20 mouse cellular contexts compared by ENCODE assay signal in genomic region chr11:28669359-28669758, GRCm38 (mm10).
"Had no signal": no experiment of that assay in that cellular context is flagged by ENCODE, and none has a peak within 500 bp of the region (broad histone marks: within the 10 kb centered on the region; RNA-seq: fewer than 3 reads in every experiment).

No protein-coding gene starts in this region.

- H3K4me2 ChIP-seq: lung, embryonic 15.5 days; midbrain, embryonic 12.5 days; neural tube, embryonic 13.5 days; neural tube, embryonic 15.5 days had no signal

- H3K27me3 ChIP-seq: lung, embryonic 15.5 days; midbrain, embryonic 12.5 days; neural tube, embryonic 13.5 days; neural tube, embryonic 15.5 days had no signal

- H3K4me1 ChIP-seq: lung, embryonic 15.5 days; midbrain, embryonic 10.5 days; midbrain, embryonic 12.5 days; neural tube, embryonic 13.5 days; neural tube, embryonic 15.5 days had no signal

- DNase-seq: liver, postnatal 0 days; lung, adult 2 months; lung, postnatal 4 days; midbrain, embryonic 14.5 days; retina, postnatal 1 day; right cerebral cortex, adult 18-20 months; right cerebral cortex, postnatal 25 days; right cerebral cortex, postnatal 4 days; spleen, adult 18-20 months; thymus, adult 18-20 months; thymus, postnatal 14 days; thymus, postnatal 36 days had no signal

- ATAC-seq: liver, postnatal 0 days; lung, postnatal 0 days; midbrain, embryonic 16.5 days had no signal

- H3K36me3 ChIP-seq: lung, embryonic 15.5 days; midbrain, embryonic 10.5 days; midbrain, embryonic 12.5 days; neural tube, embryonic 13.5 days; neural tube, embryonic 15.5 days had no signal

- H3K9ac ChIP-seq: liver, postnatal 0 days; lung, embryonic 15.5 days; midbrain, embryonic 12.5 days; neural tube, embryonic 13.5 days; neural tube, embryonic 15.5 days had no signal

- H3K4me3 ChIP-seq: lung, embryonic 15.5 days; midbrain, embryonic 10.5 days; midbrain, embryonic 12.5 days; myocyte; neural tube, embryonic 13.5 days; neural tube, embryonic 15.5 days had no signal

- H3K27ac ChIP-seq: lung, embryonic 15.5 days; midbrain, embryonic 10.5 days; midbrain, embryonic 12.5 days; neural tube, embryonic 13.5 days; neural tube, embryonic 15.5 days had no signal

- H3K9me3 ChIP-seq: lung, embryonic 15.5 days; midbrain, embryonic 10.5 days; midbrain, embryonic 12.5 days; neural tube, embryonic 13.5 days; neural tube, embryonic 15.5 days had no signal
